Mouse (Mus musculus) heart, embryonic 14.5 days (tissue): ENCODE results near the gene Tacstd2. TPM values are rescaled to one million over a fixed set of nuclear protein-coding genes. Genes with fewer than 3 reads are reported as not detected.

Source experiments
- polyA plus RNA-seq: library from polyadenylated mRNA; unstranded; fragments of >200 nt; fragmentation: Nextera tagmentation; extraction: Ambion mirVana; gene quantifications from 2 replicates; pipeline ENCODE4 v1.2.1, GENCODE M21; 2014

Gene Tacstd2
- polyA plus RNA-seq, 1 experiment from 2014 or later = 0.45 TPM

Other genes starting within 250 kb of the Tacstd2 start
- gene Il12rb2, start 159.6 kb downstream of the Tacstd2 start, polyA plus RNA-seq = 0.09 TPM in 1 of 2 replicates, not detected in the other
- gene Il23r, start 43.9 kb downstream of the Tacstd2 start, polyA plus RNA-seq = not detected in 2 replicates